Mouse (Mus musculus) ES-E14 (cell line): ENCODE results near the gene Chrm3. TPM values are rescaled to one million over a fixed set of nuclear protein-coding genes. Genes with fewer than 3 reads are reported as not detected.

Experiments used
- DNase-seq: peaks from one replicate; pipeline ENCODE4 v3.0.0-alpha.2; 2013; ENCODE audit warnings: low read depth, low spot score
- H3K27ac ChIP-seq: 2 replicates; pipeline ENCODE4 v1.5.1; 2012; ENCODE audit warnings: low read depth, mild to moderate bottlenecking, low read length, moderate library complexity, mixed read lengths; ENCODE audit not compliant: poor library complexity, insufficient read depth, severe bottlenecking
- H3K36me3 ChIP-seq: 2 replicates; pipeline ENCODE4 v1.6.1; 2012; ENCODE audit warnings: mild to moderate bottlenecking, low read length, moderate library complexity, mixed read lengths; ENCODE audit not compliant: control insufficient read depth, poor library complexity, insufficient read depth, severe bottlenecking
- H3K4me1 ChIP-seq, 2 experiments: fragments of 150-350 bp in 1 of 2; sonication (generic) in 1 of 2; 2 replicates each; pipeline ENCODE4 v1.6.1; 2012; ENCODE audit warnings: low read length in 2 of 2, mild to moderate bottlenecking in 1 of 2, mixed read lengths in 1 of 2; ENCODE audit not compliant: control insufficient read depth in 2 of 2, insufficient read depth in 2 of 2, poor library complexity in 1 of 2
- H3K4me3 ChIP-seq, 2 experiments: fragments of 150-350 bp in 1 of 2; sonication (generic) in 1 of 2; 2 replicates each; pipeline ENCODE4 v1.5.1; 2012; ENCODE audit warnings: low read length in 2 of 2, low read depth in 1 of 2, mild to moderate bottlenecking in 1 of 2, mixed read lengths in 1 of 2; ENCODE audit not compliant: insufficient read depth in 1 of 2, poor library complexity in 1 of 2, severe bottlenecking in 1 of 2
- H3K9ac ChIP-seq: 2 replicates; pipeline ENCODE4 v1.6.1; 2012; ENCODE audit warnings: low read depth, mild to moderate bottlenecking, low read length, mixed read lengths; ENCODE audit not compliant: poor library complexity, insufficient read depth, severe bottlenecking
- H3K9me3 ChIP-seq: fragments of 150-350 bp; sonication (generic); 2 replicates; pipeline ENCODE4 v1.6.1; 2012; ENCODE audit warnings: low read depth, mild to moderate bottlenecking, low read length; ENCODE audit not compliant: control insufficient read depth, insufficient read depth
- CHD2 ChIP-seq: IDR thresholded peaks from 2 replicates; pipeline ENCODE4 v1.6.1; 2014; ENCODE audit warnings: mild to moderate bottlenecking, low read depth, low read length, inconsistent platforms
- HCFC1 ChIP-seq: IDR thresholded peaks from 2 replicates; pipeline ENCODE4 v1.6.1; 2012; ENCODE audit warnings: low read length, inconsistent platforms, borderline replicate concordance; ENCODE audit not compliant: insufficient read depth
- MAFK ChIP-seq: IDR thresholded peaks from 2 replicates; pipeline ENCODE4 v1.6.1; 2014; ENCODE audit warnings: mild to moderate bottlenecking, low read depth, low read length, inconsistent platforms; ENCODE audit not compliant: insufficient read depth
- ZC3H11A ChIP-seq: IDR thresholded peaks from 2 replicates; pipeline ENCODE4 v1.6.1; 2012; ENCODE audit warnings: low read depth, mild to moderate bottlenecking, inconsistent platforms, low read length, borderline replicate concordance
- ZNF384 ChIP-seq: IDR thresholded peaks from 2 replicates; pipeline ENCODE4 v1.6.1; 2012; ENCODE audit warnings: low read depth, low read length, inconsistent platforms
- in situ Hi-C, 2 experiments: fragments of 600-800 bp; cut with MboI; formaldehyde crosslinking; loops; one replicate each; pipeline ENCODE4 v1.15.1; 2025; ENCODE audit warnings: low sequenced_read_pairs in 2 of 2, inconsistent platforms in 1 of 2; ENCODE audit not compliant: unreplicated experiment in 2 of 2
- total RNA-seq: library from RNA; depleted of rRNA; stranded (reverse); fragments of 300-350 nt; gene quantifications from 2 replicates; pipeline ENCODE4 v1.2.3, GENCODE M21; 2012

Gene Chrm3
- total RNA-seq, 1 experiment: 2.7 TPM

GRCm38 (mm10) chr13:10031547-10031946 is 329.1 kb downstream of the Chrm3 start:
- H3K9me3 ChIP-seq: no peaks in the 10 kb centered on the region
- TF ChIP-seq MAFK (no peak), ZC3H11A (no peak), HCFC1 (no peak), ZNF384 (no peak), CHD2 (no peak)
- no peaks in the 10 kb centered on the region for H3K36me3 ChIP-seq
- DNase-seq: no peak
- H3K27ac ChIP-seq: no peak overlapping the region
- H3K9ac ChIP-seq: no peak overlapping the region
- H3K4me3 ChIP-seq: no peak overlapping the region
- in situ Hi-C loops: no loop called here
- H3K4me1 ChIP-seq: peaks cover 0 to 3% of the 10 kb centered on the region in 2 experiments; a peak in 1 of 4 replicates

DNA sequence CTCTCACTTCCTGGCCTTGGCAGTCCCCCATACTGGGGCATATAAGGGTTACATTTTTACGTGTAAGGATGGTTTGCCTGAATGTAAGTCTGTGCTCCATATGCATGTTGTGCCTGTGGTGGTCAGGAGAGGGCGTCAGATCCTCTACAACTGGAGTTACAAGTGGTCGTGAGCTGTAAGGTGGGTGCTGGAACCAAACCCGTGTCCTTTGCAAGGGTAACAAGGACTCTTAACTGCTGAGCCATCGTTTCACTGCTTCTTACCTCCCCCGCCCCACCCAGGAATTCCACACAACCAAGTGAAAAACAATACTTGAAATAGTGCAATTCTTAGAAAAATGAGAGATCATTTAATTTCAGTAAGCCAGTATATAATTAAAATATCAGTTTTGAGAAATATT is 330.7 kb downstream of the Chrm3 start:
- DNase-seq: peak; percentile 8
- peak; percentile 56; the same call in 1 of the 2 replicates for TF ChIP-seq MAFK
- no peak for TF ChIP-seq ZC3H11A
- in situ Hi-C loops: no loop called here
- no peaks in the 10 kb centered on the region for H3K36me3 ChIP-seq
- no peak overlapping the region for H3K4me3 ChIP-seq
- H3K27ac ChIP-seq: no peak overlapping the region
- no peak overlapping the region for H3K9ac ChIP-seq
- H3K4me1 ChIP-seq: peaks cover 0 to 3% of the 10 kb centered on the region in 2 experiments; a peak in 1 of 4 replicates
- no peaks in the 10 kb centered on the region for H3K9me3 ChIP-seq

DNA sequence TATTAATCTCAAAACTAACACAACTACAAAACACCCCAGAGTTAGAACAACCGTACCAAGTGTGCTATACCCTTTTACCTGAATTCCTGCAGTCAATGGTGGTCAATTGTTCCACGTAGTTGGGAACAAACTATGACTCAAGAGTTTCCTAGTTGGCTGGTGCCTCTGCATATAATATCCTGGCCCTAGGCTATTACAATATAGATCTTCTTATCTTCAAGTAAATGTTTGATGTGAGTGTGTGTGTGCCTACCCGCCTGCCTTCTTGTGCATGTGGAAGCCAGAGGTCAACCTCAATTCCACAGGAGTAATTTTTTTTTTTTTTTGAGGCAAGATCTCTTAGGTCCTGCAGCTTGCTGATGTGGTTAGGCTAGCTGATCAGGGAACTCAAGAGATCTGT is 335.5 kb downstream of the Chrm3 start:
- Histone ChIP-seq H3K36me3 (no peaks in the 10 kb centered on the region), H3K4me1 (peaks cover 0 to 3% of the 10 kb centered on the region in 2 experiments; a peak in 1 of 4 replicates), H3K9ac (no peak overlapping the region), H3K27ac (no peak overlapping the region), H3K4me3 (no peak overlapping the region), H3K9me3 (no peaks in the 10 kb centered on the region)
- TF ChIP-seq MAFK (no peak), HCFC1 (no peak), ZC3H11A (no peak), ZNF384 (no peak), CHD2 (no peak)
- in situ Hi-C loops: no loop called here
- DNase-seq: no peak

DNA sequence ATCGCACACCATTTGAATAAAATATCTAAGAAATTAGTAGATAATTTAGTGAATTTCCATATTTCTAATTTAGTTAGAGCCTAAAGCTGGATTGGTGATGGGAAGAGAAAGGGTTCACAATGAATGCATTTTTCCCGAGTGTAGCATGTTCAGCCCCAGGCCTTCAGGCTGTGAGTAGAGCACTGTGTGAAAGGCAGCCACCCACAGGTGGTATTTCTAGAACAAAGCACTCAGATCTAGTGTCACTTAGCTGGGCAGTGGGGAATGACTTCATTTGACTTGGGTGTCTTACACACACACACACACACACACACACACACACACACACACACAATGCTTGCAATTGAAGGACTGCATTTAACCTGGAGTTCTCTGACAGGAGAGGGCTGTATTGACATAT is 337.5 kb downstream of the Chrm3 start:
- no peak overlapping the region for H3K4me3 ChIP-seq
- no peaks in the 10 kb centered on the region for H3K9me3 ChIP-seq
- in situ Hi-C loops: no loop called here
- no peak overlapping the region for H3K27ac ChIP-seq
- no peak overlapping the region for H3K9ac ChIP-seq
- DNase-seq: no peak
- TF ChIP-seq CHD2 (no peak), ZC3H11A (no peak), HCFC1 (no peak), ZNF384 (no peak)
- H3K36me3 ChIP-seq: no peaks in the 10 kb centered on the region
- H3K4me1 ChIP-seq: no peaks in the 10 kb centered on the region

DNA sequence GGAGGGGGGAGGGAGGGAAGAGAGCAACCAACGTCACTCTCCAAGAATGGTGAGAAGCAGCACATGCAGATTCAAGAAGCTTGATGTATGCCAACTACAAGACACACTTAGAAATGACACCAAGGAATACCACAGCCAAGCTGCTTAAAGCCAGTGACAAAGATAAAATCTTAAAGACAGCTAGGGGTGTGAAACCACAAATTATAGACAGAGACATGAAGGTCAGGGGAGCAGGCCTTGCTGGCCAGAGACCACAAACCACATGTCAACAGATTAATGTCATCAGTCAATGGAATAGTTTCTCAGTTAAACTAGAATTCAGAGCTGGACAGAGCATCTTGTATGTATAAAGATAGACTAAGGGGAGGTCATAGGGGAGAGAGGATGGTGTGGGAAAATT is 341.4 kb downstream of the Chrm3 start:
- Histone ChIP-seq H3K9ac (no peak overlapping the region), H3K4me1 (no peaks in the 10 kb centered on the region), H3K36me3 (no peaks in the 10 kb centered on the region), H3K27ac (no peak overlapping the region), H3K4me3 (no peak overlapping the region), H3K9me3 (no peaks in the 10 kb centered on the region)
- no peak for DNase-seq
- TF ChIP-seq ZNF384 (no peak), MAFK (no peak), ZC3H11A (no peak), CHD2 (no peak), HCFC1 (no peak)
- in situ Hi-C loops: no loop called here
